Mouse (Mus musculus) hindbrain, embryonic 12.5 days (tissue): ENCODE data around the gene Zfp61. TPM values are rescaled to one million over a fixed set of nuclear protein-coding genes. Genes with fewer than 3 reads are reported as not detected.

Experiments used
- ATAC-seq: fragments of 200-750 bp; cut with Nextera tagmentation; 2 replicates; pipeline ENCODE4 v1.8.0; 2017; ENCODE audit warnings: moderate TSS enrichment; ENCODE audit not compliant: low FRiP score
- H3K27ac ChIP-seq: fragments of 300-500 bp; sonication (generic); 2 replicates; pipeline ENCODE4 v1.5.1; 2016; ENCODE audit warnings: mild to moderate bottlenecking
- H3K27me3 ChIP-seq: fragments of 300-500 bp; sonication (generic); 2 replicates; pipeline ENCODE4 v1.6.1; 2016; ENCODE audit warnings: mild to moderate bottlenecking
- H3K36me3 ChIP-seq: fragments of 300-500 bp; sonication (generic); 2 replicates; pipeline ENCODE4 v1.6.1; 2016; ENCODE audit warnings: mild to moderate bottlenecking
- H3K4me1 ChIP-seq: fragments of 300-500 bp; sonication (generic); 2 replicates; pipeline ENCODE4 v1.6.1; 2016
- H3K4me2 ChIP-seq: fragments of 300-500 bp; sonication (generic); replicated peaks from 2 replicates; pipeline ENCODE4 v1.6.1; 2016; ENCODE audit warnings: mild to moderate bottlenecking
- H3K4me3 ChIP-seq: fragments of 300-500 bp; sonication (generic); 2 replicates; pipeline ENCODE4 v1.5.1; 2016; ENCODE audit warnings: mild to moderate bottlenecking
- H3K9ac ChIP-seq: fragments of 300-500 bp; sonication (generic); 2 replicates; pipeline ENCODE4 v1.6.1; 2016; ENCODE audit warnings: mild to moderate bottlenecking, moderate library complexity
- H3K9me3 ChIP-seq: fragments of 300-500 bp; sonication (generic); replicated peaks from 2 replicates; pipeline ENCODE4 v1.6.1; 2016; ENCODE audit warnings: mild to moderate bottlenecking
- WGBS: fragments of 180-500 bp; shearing (Covaris S2); methylation state at CpG from one replicate; pipeline ENCODE4 v1.1.7; 2016; 5-methylcytosine and 5-hydroxymethylcytosine counted together
- polyA plus RNA-seq: library from polyadenylated mRNA; unstranded; fragments of >200 nt; fragmentation: Nextera tagmentation; extraction: Ambion mirVana; gene quantifications from 2 replicates; pipeline ENCODE4 v1.2.1, GENCODE M21; 2016

Zfp61 gene
- polyA plus RNA-seq, 1 experiment from 2014 or later: 45.0 TPM

GRCm38 (mm10) chr7:24322593-24322992, 21.6 kb upstream of the Zfp61 start:
- Histone ChIP-seq H3K27ac (no peak overlapping the region), H3K36me3 (no peaks in the 10 kb centered on the region), H3K4me3 (no peak overlapping the region), H3K4me2 (no peak overlapping the region), H3K4me1 (0 out of 2 replicates have a peak, but pooled peaks cover 4% of the 10 kb centered on the region), H3K9ac (no peak overlapping the region), H3K9me3 (peaks cover 8% of the 10 kb centered on the region), H3K27me3 (peaks cover 7% of the 10 kb centered on the region)
- no peak for ATAC-seq
- WGBS: 73% methylated on average over 4 of the region's 4 CpGs

GRCm38 (mm10) chr7:24318942-24319341, 17.9 kb upstream of the Zfp61 start:
- H3K27me3 ChIP-seq: peaks cover 7% of the 10 kb centered on the region
- no peak for ATAC-seq
- no peak overlapping the region for H3K27ac ChIP-seq
- H3K4me2 ChIP-seq: no peak overlapping the region
- H3K4me3 ChIP-seq: no peak overlapping the region
- 0 out of 2 replicates have a peak, but pooled peaks cover under 1% of the 10 kb centered on the region for H3K36me3 ChIP-seq
- 82% methylated on average over 6 of the region's 6 CpGs for WGBS
- no peak overlapping the region for H3K9ac ChIP-seq
- H3K4me1 ChIP-seq: peaks cover 9% of the 10 kb centered on the region
- H3K9me3 ChIP-seq: peaks cover under 1% of the 10 kb centered on the region; the same call in 1 of the 2 replicates

DNA sequence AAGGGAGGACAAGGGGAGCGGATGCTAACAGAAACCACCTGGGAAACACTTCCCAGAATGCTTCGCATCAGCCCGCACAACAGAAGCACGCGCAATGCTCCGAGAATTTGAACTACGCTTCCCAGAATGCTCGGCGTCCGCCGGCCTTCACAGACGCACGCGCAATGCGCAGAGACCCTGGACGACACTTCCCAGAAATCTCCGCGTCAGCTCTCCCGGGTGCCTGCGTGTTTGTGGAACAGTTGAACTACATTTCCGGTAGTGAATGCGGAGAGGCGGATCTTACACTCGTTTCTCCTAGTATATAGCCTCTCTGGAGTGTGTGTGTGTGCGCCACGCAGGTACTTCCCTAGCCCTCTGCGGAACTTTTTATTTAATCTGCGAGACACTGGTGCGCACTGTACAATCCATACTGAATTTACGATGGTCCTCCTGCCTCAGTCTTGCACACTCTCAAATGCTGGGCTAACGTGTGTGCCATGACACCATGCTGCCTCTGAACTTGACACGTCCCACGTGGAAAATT, 15.6 kb upstream of the Zfp61 start, which contains the start of gene Zfp94:
Gene Zfp94 (minus strand): TSS at position 100 of the 526 bp plus-strand sequence.
- Histone ChIP-seq H3K4me2 (peak within 1 kb of the TSS; percentile 68), H3K27ac (peak within 1 kb of the TSS; percentile 62), H3K4me3 (peak within 1 kb of the TSS; percentile 57), H3K9ac (peak within 1 kb of the TSS; percentile 71), H3K27me3 (peaks cover 7% of the 10 kb centered on the region), H3K4me1 (peaks cover 9% of the 10 kb centered on the region), H3K36me3 (peaks cover 16% of the 10 kb centered on the region), H3K9me3 (no peaks in the 10 kb centered on the region)
- WGBS: 1% methylated on average over 33 of the region's 33 CpGs
- ATAC-seq: peak; percentile 94

- Histone ChIP-seq H3K36me3 (peaks cover 22% of the 10 kb centered on the region), H3K9me3 (no peaks in the 10 kb centered on the region), H3K27me3 (peaks cover 6% of the 10 kb centered on the region), H3K27ac (no peak overlapping the region), H3K4me3 (peak overlapping the region; percentile 57), H3K4me1 (peaks cover 9% of the 10 kb centered on the region), H3K9ac (peak overlapping the region; percentile 71), H3K4me2 (peak overlapping the region; percentile 68)
- 34% methylated on average over 29 of the region's 29 CpGs for WGBS
- ATAC-seq: no peak; the same call in 1 of the 2 replicates
Measured at GRCm38 (mm10) chr7:24315726-24316566, 14.9 kb upstream of the Zfp61 start.

GRCm38 (mm10) chr7:24299823-24300481, 1.1 kb downstream of the Zfp61 start:
- ATAC-seq: peak; percentile 38
- Histone ChIP-seq H3K9ac (peak overlapping the region; percentile 87), H3K4me3 (peak overlapping the region; percentile 71), H3K36me3 (peaks cover 49% of the 10 kb centered on the region), H3K4me2 (peak overlapping the region; percentile 86), H3K4me1 (peaks cover 11% of the 10 kb centered on the region), H3K9me3 (0 out of 2 replicates have a peak, but pooled peaks cover 3% of the 10 kb centered on the region), H3K27me3 (no peaks in the 10 kb centered on the region), H3K27ac (peak overlapping the region; percentile 92)
- WGBS: under 1% methylated on average over 18 of the region's 18 CpGs

- peaks cover 56% of the 10 kb centered on the region for H3K36me3 ChIP-seq
- peak overlapping the region; percentile 71 for H3K4me3 ChIP-seq
- under 1% methylated on average over 45 of the region's 47 CpGs for WGBS
- H3K27ac ChIP-seq: peak overlapping the region; percentile 92
- H3K27me3 ChIP-seq: no peaks in the 10 kb centered on the region
- peak overlapping the region; percentile 87 for H3K9ac ChIP-seq
- 0 out of 2 replicates have a peak, but pooled peaks cover 3% of the 10 kb centered on the region for H3K9me3 ChIP-seq
- ATAC-seq: peak; percentile 89
- peaks cover 11% of the 10 kb centered on the region for H3K4me1 ChIP-seq
- H3K4me2 ChIP-seq: peak overlapping the region; percentile 86
Measured at GRCm38 (mm10) chr7:24298973-24299708, 1.9 kb downstream of the Zfp61 start.

DNA sequence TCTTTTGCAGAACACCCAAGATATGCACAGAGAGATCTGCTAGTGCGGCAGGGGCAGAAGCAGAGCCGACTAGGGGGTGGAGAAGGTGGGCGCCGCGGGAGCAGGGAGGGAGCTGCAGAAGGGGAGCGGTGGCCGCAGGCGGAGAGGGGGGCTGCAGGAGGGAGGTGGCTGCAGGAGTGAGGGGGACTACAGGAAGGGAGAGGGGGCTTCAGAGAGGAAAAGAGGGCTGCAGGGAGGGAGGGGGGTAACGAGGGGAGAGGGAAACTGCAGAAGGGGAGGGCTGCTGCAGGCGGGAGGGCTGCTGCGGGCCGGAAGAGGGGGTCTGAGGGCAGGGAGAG, 2.4 kb downstream of the Zfp61 start:
- Histone ChIP-seq H3K36me3 (peaks cover 56% of the 10 kb centered on the region), H3K4me1 (peaks cover 11% of the 10 kb centered on the region), H3K4me3 (peak overlapping the region; percentile 71), H3K27me3 (no peaks in the 10 kb centered on the region), H3K27ac (peak overlapping the region; percentile 92), H3K9me3 (0 out of 2 replicates have a peak, but pooled peaks cover 3% of the 10 kb centered on the region), H3K4me2 (peak overlapping the region; percentile 86), H3K9ac (peak overlapping the region; percentile 87)
- WGBS: under 1% methylated on average over 12 of the region's 12 CpGs
- peak; percentile 35 for ATAC-seq

- H3K27me3 ChIP-seq: no peaks in the 10 kb centered on the region
- H3K36me3 ChIP-seq: peaks cover 56% of the 10 kb centered on the region
- no peak overlapping the region for H3K27ac ChIP-seq
- peak overlapping the region; percentile 71 for H3K4me3 ChIP-seq
- 89% methylated on average over 15 of the region's 15 CpGs for WGBS
- peaks cover 11% of the 10 kb centered on the region for H3K4me1 ChIP-seq
- H3K9me3 ChIP-seq: 0 out of 2 replicates have a peak, but pooled peaks cover 3% of the 10 kb centered on the region
- peak overlapping the region; percentile 86; the same call in 1 of the 2 replicates for H3K4me2 ChIP-seq
- H3K9ac ChIP-seq: no peak overlapping the region
- no peak for ATAC-seq
Measured at GRCm38 (mm10) chr7:24297361-24298095, 3.5 kb downstream of the Zfp61 start.

DNA sequence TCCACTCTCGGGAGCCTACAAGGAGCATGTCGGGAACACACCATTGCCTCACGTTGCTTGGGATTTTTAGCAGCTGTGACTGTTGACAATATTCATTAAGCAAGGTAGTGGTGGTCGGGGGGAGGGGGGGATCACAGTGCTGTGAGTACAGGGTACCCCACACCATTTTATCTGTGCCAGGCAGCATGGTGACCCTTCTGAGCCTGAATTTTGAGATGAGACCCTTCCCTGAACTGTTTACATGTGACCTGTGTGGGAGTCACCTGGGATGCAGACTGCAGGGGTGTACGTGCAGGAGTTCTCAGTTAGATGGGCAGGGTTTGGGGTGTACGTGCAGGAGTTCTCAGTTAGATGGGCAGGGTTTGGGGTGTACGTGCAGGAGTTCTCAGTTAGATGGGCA, 4.6 kb downstream of the Zfp61 start:
- no peak overlapping the region for H3K9ac ChIP-seq
- ATAC-seq: no peak
- no peak overlapping the region for H3K4me3 ChIP-seq
- H3K9me3 ChIP-seq: 0 out of 2 replicates have a peak, but pooled peaks cover 3% of the 10 kb centered on the region
- no peak overlapping the region for H3K4me2 ChIP-seq
- no peaks in the 10 kb centered on the region for H3K27me3 ChIP-seq
- H3K36me3 ChIP-seq: peaks cover 60% of the 10 kb centered on the region
- H3K27ac ChIP-seq: no peak overlapping the region
- WGBS: 90% methylated on average over 7 of the region's 7 CpGs
- peaks cover 11% of the 10 kb centered on the region for H3K4me1 ChIP-seq

DNA sequence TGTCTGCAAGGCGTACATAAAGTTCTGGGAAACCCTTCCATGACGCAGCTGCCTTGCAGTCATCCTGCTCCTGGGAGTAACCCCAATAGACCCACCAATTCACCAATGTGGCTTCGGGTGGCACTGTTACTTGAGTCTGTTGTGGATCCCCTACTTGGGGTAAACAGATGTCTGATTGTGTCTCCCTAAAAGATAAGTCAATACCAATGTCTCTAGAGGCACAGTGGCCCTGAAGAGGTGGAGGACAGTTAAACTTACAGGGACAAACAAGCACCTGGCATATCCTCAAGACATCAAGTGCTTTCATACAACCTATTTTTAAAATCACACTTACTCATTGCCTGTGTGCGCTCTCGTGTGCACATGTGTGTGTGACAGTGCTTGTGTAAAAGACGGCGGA, 5.7 kb downstream of the Zfp61 start:
- Histone ChIP-seq H3K36me3 (peaks cover 70% of the 10 kb centered on the region), H3K9me3 (0 out of 2 replicates have a peak, but pooled peaks cover 3% of the 10 kb centered on the region), H3K27me3 (no peaks in the 10 kb centered on the region), H3K9ac (no peak overlapping the region), H3K4me3 (no peak overlapping the region), H3K4me1 (peaks cover 10% of the 10 kb centered on the region), H3K4me2 (no peak overlapping the region), H3K27ac (no peak overlapping the region)
- ATAC-seq: no peak
- 97% methylated on average over 7 of the region's 7 CpGs for WGBS

DNA sequence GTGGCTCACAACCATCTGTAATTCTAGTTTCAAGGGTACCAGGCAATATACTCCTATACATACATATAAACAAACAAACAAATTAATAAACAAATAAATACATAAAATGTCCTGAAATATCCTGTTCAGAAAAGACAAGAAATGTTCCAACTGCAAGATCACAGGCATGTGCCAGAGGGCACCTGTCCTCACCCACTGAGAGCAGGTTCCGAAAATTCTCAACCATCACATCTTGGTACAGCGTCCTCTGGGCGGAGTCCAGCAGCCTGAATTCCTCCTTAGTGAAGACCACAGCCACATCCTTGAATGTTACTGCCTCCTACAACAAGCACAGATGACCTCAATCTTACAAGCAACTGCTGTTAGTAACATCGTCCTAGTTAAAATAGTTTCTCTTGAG, 6.3 kb downstream of the Zfp61 start:
- WGBS: 98% methylated on average over 4 of the region's 4 CpGs
- Histone ChIP-seq H3K4me2 (no peak overlapping the region), H3K4me3 (no peak overlapping the region), H3K4me1 (peaks cover 7% of the 10 kb centered on the region), H3K9me3 (0 out of 2 replicates have a peak, but pooled peaks cover 3% of the 10 kb centered on the region), H3K9ac (no peak overlapping the region), H3K27me3 (no peaks in the 10 kb centered on the region), H3K36me3 (peaks cover 76% of the 10 kb centered on the region), H3K27ac (no peak overlapping the region)
- no peak for ATAC-seq
